Mouse (Mus musculus): ENCODE measurements at regions not wholly inside any gene's neighbourhood (a gene's known extent, or its start where the extent isn't known, plus 50 kb on each side); places are given as distances from the start of the nearest gene placed in this dataset.

DNA sequence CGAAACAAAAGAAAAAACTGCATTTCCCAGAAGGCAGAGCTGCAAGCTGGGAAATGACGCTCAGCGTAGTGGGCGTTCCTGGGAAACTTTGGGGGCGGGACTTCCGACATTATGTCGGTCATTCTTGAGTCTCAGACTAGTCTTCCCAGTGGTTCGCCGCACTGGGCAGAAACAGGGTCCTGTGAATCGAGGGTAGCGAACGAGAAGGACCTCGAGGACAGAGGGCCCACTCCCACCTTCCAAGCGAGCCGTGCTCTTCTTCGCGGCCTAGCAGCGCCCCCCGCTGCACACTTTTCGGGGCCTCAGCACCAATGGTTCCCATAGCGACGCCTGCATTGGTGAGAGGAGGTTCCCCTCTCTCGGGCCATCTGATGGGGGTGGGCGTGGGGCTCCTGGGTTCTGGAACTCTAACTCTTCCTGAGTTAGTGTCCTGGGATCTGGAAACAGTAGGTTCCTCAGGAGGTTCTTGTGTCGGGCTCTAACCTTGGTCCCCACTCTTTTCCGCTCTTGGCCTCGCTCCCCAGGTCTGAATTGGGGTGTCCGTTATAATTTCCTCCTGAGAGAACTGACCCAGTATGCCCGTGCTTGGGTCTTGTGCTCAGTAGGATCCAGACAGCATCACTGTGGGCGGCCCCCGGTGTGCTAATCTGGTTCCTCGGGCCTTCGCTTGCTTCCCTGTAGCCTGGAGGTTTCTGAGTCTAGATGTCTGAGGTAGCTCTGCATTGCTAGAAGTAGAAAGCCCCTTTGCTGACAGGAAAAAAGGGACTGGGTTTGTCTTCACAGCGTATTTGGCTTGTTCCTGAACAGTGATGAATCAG is 52.8 kb upstream of the Gramd1a start:
- DNase-seq: peak; percentile 79

GRCm38 (mm10) chr7:31207563-31208236 is 52.0 kb upstream of the Gramd1a start:
- DNase-seq: no peak
